19 mouse cellular contexts compared by ENCODE assay signal in the genomic region with DNA sequence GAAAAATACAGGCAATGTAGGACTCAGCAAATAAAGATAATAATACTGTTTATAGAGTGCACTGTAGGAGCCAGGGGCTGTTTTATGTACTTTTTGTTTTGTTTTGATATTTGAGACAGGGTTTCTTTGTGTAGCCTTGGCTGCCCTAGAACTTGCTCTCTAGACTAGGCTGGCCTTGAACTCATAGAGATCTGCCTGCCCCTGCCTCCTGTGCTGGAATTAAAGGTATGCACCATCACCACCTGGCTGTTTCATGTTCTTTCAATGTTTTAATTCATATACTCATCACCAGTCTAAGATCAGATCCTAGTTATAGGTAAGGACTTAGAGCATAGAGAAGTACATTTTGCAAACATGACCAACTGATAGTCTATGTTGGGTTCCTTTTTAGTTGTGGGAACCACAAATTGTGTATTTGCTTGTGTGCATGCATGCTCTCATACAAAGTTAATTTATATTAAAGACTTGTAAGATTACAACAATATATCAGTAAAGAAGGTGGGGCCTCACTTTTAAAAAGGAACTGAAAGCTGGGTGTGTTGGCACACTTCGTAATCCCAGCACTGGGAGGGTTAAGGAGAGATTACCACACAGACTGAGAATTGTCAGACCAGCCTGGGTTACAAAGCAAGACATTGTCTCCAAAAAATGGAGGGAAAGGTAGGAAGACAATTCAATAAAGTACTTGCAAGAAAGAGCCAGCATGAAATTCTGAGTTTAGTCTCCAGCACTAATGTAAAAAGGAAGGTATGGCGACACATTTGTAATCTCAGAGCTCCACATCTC. TPM values are rescaled to one million over a fixed set of nuclear protein-coding genes. Genes with fewer than 3 reads are reported as not detected.
A peak's percentile ranks its signal among the peaks of the same experiment; 100 is the strongest.
DNase-seq lines count a peak whose midpoint lies in the region; ATAC-seq lines count a peak whose summit lies in the region.
"Had no signal": no experiment of that assay in that cellular context is flagged by ENCODE, and none has a peak within 500 bp of the region (broad histone marks: within the 10 kb centered on the region; RNA-seq: fewer than 3 reads in every experiment).

No protein-coding gene starts in this region.

- peaks cover 38% of the 10 kb centered on the region for H3K4me1 ChIP-seq in erythroblast, embryonic 14.5 days (ENCODE audit: control insufficient read depth)
- peaks cover 17% of the 10 kb centered on the region for H3K4me1 ChIP-seq in neural tube, embryonic 13.5 days (replicated peaks)
- H3K4me1 ChIP-seq in liver, embryonic 16.5 days (ENCODE audit: control insufficient read depth, low read depth, low read length) = peaks cover 14% of the 10 kb centered on the region

- 93% methylated on average over 2 of the region's 2 CpGs for WGBS in neural tube, embryonic 13.5 days
- 68% methylated on average over 2 of the region's 2 CpGs for WGBS in liver, embryonic 16.5 days (ENCODE audit: insufficient replicate concordance)

- no peaks in the 10 kb centered on the region for H3K9me3 ChIP-seq in erythroblast, embryonic 14.5 days (ENCODE audit: control insufficient read depth, low read length)
- no peaks in the 10 kb centered on the region for H3K9me3 ChIP-seq in neural tube, embryonic 13.5 days
- H3K9me3 ChIP-seq in liver, embryonic 16.5 days (replicated peaks; ENCODE audit: control insufficient read depth, low read length) = no peaks in the 10 kb centered on the region
- H3K9me3 ChIP-seq: embryonic facial prominence, embryonic 15.5 days; G1E; hindbrain, embryonic 12.5 days; limb, embryonic 12.5 days had no signal

- peaks cover 5% of the 10 kb centered on the region; the same call in 1 of the 2 replicates for H3K27me3 ChIP-seq in erythroblast, embryonic 14.5 days (ENCODE audit: control insufficient read depth)
- no peaks in the 10 kb centered on the region for H3K27me3 ChIP-seq in neural tube, embryonic 13.5 days
- H3K27me3 ChIP-seq in liver, embryonic 16.5 days (ENCODE audit: control insufficient read depth, insufficient read depth, low read depth, low read length) = no peaks in the 10 kb centered on the region
- no peaks in the 10 kb centered on the region for H3K27me3 ChIP-seq in splenic B cell, adult 2 months (ENCODE audit: control insufficient read depth, insufficient read depth, low read length, poor library complexity, severe bottlenecking)
- H3K27me3 ChIP-seq: embryonic facial prominence, embryonic 15.5 days; hindbrain, embryonic 12.5 days; limb, embryonic 12.5 days had no signal

- no peak overlapping the region for H3K9ac ChIP-seq in neural tube, embryonic 13.5 days
- H3K9ac ChIP-seq in liver, embryonic 16.5 days (ENCODE audit: low read depth, low read length) = no peak overlapping the region

- peaks cover 6% of the 10 kb centered on the region for H3K36me3 ChIP-seq in erythroblast, embryonic 14.5 days (ENCODE audit: control insufficient read depth)
- H3K36me3 ChIP-seq in neural tube, embryonic 13.5 days = no peaks in the 10 kb centered on the region
- H3K36me3 ChIP-seq in liver, embryonic 16.5 days (ENCODE audit: control insufficient read depth, insufficient read depth) = no peaks in the 10 kb centered on the region
- H3K36me3 ChIP-seq in splenic B cell, adult 2 months (ENCODE audit: control insufficient read depth, insufficient read depth, low read length, poor library complexity, severe bottlenecking) = no peaks in the 10 kb centered on the region
- H3K36me3 ChIP-seq: embryonic facial prominence, embryonic 15.5 days; G1E; hindbrain, embryonic 12.5 days had no signal

- no peak for DNase-seq in neural tube, embryonic 10.5 days (ENCODE audit: extremely low spot score, low spot score)
- peak; percentile 33 for DNase-seq in splenic B cell, adult 2 months (ENCODE audit: low read depth, low spot score)
- DNase-seq in testis, postnatal 10 days (ENCODE audit: low spot score) = no peak
- no peak for DNase-seq in thymus, postnatal 14 days
- DNase-seq: adrenal gland, postnatal 36 days; cerebellum, adult 11 months; forebrain, postnatal 0 days; gastrocnemius, postnatal 10 days; kidney, postnatal 36 days had no signal

- H3K4me3 ChIP-seq in erythroblast, embryonic 14.5 days (replicated peaks) = peak overlapping the region; percentile 26
- no peak overlapping the region for H3K4me3 ChIP-seq in neural tube, embryonic 13.5 days
- H3K4me3 ChIP-seq in liver, embryonic 16.5 days (ENCODE audit: low read depth, low read length) = peak overlapping the region; percentile 3; the same call in 1 of the 2 replicates

- no peak overlapping the region for H3K27ac ChIP-seq in neural tube, embryonic 13.5 days (replicated peaks)
- no peak overlapping the region for H3K27ac ChIP-seq in liver, embryonic 16.5 days (ENCODE audit: low read length)

- H3K4me2 ChIP-seq in neural tube, embryonic 13.5 days = 0 out of 2 replicates have a peak overlapping the region, but pooled peaks have one; percentile 17
- peak overlapping the region; percentile 19; the same call in 1 of the 2 replicates for H3K4me2 ChIP-seq in liver, embryonic 16.5 days (ENCODE audit: low read depth, low read length)

- ATAC-seq in erythroblast, adult 5-6 weeks (replicated peaks; ENCODE audit: low FRiP score, poor library complexity, severe bottlenecking) = no peak
- no peak for ATAC-seq in neural tube, embryonic 13.5 days (ENCODE audit: low read depth)
- no peak for ATAC-seq in liver, embryonic 16.5 days (ENCODE audit: low read depth)
- ATAC-seq: forebrain, postnatal 0 days; intestine, postnatal 0 days; lung, postnatal 0 days had no signal

RNA-seq across cellular contexts. Expression of gene Eif4g2, which starts 41.1 kb away (rescaled TPM):
- polyA plus RNA-seq in erythroblast, embryonic 14.5 days (2012) = 36.1 and 50.3 TPM in 2 replicates
- 361 and 474 TPM in 2 replicates for total RNA-seq in erythroblast, adult 5-6 weeks (2015; ENCODE audit: low replicate concordance)
- total RNA-seq in erythroblast, adult 5-6 weeks (2017; ENCODE audit: low replicate concordance) = 338 and 576 TPM in 2 replicates
- polyA plus RNA-seq in neural tube, embryonic 13.5 days (2015; fragmentation: Nextera tagmentation; extraction: Ambion mirVana) = 1,234 and 1,331 TPM in 2 replicates
- 332 and 350 TPM in 2 replicates for polyA plus RNA-seq in liver, embryonic 16.5 days (2015; fragmentation: Nextera tagmentation; extraction: Ambion mirVana)
